Mouse (Mus musculus) left cerebral cortex, adult 11 months (tissue): Measurements from ENCODE around the gene Prickle2.

Source experiments
- DNase-seq: peaks from one replicate; pipeline ENCODE4 v3.0.0; 2022; ENCODE audit warnings: low spot score

Prickle2 gene

DNA sequence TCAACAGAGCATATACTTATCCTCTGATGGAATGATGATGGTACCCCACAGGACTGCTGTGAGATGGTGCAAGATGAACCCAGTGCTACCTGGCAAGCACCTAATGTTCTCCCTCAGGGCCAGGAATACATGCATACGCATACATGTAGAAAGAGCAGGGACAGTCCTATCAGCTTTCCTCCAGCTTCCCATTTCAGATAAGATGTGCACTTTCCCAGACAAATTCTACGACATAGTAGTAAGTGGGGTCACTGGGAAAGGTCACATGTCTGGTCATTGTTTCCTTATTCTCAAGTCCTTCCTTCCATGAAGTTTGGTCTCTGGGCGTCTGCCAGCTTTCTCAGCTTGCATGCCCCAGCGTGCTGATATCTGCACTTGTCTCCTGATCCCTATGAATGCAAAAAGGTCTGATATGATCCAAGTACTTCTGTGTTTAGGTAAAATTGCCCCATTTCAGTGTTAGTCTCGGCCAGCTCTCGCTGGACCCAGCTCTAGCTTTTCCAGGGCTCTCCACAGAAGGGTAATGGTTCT, 187.5 kb downstream of the Prickle2 start:
- DNase-seq, result no peak

DNA sequence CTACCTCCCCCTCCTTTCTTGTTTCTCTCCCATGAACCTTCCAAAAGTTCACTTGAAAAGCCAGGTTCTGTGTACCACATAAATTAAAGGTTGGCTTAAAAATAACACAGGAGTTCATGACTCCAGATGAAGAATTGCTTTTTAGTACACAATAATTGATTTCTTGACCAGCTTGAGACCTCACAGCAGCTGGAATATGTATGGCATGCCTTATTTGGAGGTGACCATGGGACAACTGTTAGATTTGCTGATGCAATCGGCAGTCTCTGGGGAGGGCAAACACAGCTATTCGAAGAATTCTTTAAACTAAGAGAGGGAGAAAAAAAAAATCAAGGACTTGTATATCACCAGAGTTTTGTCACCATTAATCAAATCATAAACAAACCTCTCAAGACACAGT, 189.0 kb downstream of the Prickle2 start:
- no peak for DNase-seq

DNA sequence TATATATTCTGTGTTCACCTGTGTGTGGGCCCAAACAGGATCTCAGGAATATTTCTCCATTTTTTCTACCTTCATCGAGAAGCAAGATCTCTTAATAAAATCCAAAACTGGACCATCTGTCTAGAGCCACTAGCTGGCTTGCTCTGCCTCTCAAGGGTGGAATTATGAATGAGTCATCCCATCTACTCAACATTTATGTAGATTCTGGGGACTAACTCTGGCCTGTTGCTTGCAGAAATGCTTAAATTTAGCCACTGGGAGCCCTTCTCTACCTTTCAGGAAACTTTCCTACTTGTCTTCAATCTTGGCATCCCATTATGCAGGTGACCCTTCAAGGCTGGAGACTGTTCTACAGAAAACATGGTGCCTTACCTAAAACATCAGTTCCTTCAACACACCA, 194.0 kb downstream of the Prickle2 start:
- no peak for DNase-seq

DNA sequence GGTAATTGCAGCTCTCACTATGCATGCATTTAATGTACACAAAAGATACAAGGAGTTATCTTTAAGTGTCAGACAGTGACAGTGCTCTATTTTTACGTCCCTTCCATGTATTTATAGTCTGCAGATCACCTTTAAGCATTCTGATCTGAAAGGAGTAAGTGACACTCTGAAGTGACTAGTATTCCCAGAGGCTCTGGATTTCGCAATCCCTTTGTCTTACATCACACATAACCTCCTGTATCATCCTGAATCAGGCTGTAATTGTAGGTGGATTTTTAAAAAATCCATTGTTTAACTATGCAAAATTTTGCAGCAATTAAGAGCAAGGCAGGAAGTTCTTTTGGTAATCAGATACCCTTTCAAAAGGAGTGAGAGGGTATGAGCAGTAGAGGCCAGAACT, 196.2 kb downstream of the Prickle2 start:
- DNase-seq, result no peak

DNA sequence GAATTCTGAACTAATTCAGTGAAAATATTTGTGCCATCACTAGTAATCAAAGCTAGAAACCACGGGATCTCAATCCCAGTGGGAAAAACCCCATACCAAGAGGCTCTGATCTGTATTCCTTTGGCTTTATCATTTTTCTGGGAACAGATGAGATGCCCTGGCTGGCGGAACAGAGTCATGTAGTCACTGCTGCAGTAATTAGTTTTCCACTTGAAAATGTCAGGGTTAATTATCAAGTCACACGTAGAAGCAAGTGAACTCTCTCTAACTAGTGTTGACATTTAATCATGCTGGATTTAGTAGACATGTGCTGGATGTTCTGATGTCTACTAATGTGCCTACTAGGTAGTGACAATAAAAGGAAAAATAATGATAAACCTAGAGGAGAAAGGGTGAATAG, 199.7 kb downstream of the Prickle2 start:
- DNase-seq, result no peak

DNA sequence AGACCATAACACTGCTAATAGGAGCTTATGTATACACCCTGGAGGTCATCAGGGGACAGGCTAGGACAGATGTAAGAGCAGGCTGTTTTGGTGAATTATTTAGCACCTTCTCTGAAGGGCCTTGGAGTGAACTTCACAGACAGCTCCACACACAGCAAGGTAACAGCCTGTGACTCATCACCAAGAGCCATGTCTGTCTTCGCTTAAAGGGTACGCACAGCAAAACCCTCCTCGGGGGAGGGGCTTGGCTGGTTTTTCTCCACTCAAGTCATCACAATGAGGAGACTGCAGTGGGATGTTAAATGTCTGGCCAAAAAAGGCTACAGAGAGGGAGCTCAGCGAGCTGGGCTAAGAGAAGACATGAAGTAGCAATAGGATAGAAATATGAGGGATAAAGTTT, 206.5 kb downstream of the Prickle2 start:
- no peak for DNase-seq

DNA sequence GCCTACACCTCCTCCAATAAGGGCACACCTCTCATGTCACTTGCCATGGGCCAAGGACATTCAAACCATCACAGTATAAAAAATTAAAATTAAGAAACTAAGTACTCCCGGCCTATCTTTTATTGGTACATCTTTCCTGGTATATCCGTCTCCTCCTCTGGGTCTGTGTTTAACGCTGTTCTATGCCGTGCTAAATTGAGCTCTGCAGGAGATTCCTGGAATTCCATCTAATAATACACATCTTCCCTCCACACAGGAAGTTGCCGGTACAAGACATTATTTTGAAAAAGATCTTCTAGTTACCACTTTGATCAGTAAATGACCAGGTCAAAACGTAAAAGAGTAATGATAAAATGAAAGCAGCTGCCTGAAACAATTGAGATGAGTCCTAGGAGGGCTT, 207.4 kb downstream of the Prickle2 start:
- DNase-seq, result no peak

DNA sequence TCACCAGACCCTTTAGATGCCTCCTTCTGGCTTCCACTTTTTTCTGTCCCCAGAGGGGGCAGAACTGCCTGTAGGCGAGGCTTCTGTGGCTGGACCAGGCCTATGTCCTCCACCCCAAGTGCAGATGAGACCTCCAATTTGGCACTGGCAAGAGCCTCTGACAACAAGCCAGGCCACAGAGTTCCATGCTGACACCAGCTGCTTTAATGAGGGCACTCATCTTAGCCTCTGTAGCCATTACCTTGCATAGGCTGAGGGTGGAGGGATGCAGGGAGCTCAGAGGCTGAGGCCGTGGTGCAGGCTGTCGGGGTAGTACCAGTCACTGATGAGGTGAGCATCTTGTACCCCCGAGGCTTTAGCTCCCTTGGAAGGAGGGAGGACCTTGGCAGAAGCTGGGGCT, 208.7 kb downstream of the Prickle2 start:
- no peak for DNase-seq

DNA sequence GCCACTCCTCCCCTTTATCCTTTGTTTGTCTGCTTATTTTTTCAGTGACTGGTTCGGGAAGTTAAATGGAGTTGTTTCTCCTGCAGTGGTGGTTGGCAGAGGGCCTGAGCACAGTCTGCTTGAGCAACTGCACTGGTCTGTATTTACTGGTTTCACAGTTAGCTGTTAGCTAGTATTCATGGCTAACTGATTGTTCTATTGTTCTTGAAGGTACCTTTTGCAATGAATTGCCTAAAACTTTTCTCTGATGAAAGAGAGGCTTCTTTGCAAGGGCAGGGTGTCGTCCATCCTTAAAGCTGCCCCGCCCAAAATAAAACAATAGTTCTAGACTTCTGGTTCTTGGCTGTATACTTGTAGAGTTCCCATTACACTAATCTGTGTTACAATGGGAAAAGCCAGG, 210.5 kb downstream of the Prickle2 start:
- no peak for DNase-seq

DNA sequence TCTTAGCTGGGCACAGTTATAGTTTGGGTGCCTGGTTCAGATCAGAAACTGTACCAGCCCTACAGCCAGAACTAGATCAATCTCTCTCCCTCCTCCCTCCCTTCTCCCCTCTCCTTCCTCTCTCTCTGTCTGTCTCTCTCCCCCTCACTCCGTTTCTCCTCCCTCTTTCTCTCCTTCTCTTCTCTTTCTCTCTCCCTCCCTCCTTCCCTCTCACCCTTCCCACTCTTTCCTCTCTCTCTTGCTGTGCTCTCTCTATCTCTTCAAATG, 224.3 kb downstream of the Prickle2 start:
- DNase-seq, result no peak

DNA sequence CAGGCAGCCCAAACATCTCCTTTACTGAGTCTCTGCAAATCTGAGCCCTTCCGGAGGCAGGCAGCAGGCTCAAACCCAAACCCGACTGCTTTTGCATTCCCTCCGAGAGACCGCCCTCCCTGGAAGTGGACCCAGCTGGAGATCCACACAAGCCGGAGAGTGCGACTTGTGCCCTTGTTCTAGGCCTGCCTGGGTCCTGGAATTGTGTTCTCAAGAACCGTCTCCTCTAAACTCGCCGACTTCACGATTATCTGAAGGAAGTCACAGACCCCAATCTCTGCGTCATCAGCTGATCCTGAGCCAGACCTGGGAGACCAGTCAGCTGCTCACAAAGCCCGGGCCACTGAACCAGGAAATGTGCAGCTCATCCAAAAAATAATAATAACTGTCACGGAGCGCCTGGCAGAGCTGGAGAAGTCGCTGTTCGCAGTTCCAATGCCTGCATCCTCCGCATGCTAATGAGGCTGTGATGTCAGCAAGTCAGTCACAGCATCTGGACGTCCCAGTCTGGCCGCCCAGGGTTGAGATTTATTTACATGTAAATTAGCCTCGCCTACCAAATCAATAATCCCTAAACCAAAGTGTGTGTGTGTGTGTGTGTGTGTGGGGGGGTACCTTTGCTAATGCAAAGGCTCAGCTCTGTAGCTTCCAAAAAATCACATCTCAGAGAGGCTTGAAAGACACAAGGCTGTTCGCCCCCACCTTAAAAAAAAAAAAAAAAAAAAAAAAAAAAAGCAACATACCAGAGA, 224.8 kb downstream of the Prickle2 start:
- peak; percentile 65 for DNase-seq

DNA sequence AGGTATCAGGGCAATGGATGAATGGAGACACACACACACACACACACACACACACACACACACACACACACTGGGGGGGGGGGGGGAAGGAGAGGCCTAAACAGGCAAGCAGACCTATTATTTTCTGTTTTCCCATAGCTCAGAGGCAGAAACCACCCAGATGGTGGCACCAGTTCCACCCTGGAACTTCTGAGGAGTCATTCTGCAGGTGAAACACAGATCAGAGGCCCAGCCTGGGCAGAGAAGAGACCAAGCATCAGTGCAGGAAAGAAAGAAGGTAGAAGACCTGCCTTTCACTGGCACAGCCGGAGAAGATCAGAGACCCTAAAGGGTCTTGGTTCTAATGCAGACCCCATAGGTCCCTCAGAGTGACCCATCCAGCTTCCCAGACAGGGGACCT, 227.3 kb downstream of the Prickle2 start:
- no peak for DNase-seq

DNA sequence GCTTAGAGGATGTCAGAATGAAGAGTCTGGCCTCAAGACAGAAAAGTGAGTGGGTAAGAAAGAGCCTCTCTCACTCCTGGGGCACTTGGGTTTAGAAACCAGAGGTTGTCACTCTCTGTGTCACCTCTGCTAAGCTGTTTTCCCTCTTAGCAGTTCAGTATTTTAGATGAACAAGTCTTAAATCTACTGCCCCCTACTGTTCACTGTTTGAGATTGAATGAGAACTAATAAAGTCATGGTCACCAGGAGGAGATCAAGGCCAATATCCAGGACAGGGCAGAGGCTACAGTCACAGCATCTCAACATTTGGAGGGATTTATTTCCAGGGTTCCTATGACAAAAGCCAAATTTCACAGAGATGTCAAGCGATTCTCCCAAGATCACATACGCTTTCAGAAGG, 228.3 kb downstream of the Prickle2 start:
- no peak for DNase-seq

DNA sequence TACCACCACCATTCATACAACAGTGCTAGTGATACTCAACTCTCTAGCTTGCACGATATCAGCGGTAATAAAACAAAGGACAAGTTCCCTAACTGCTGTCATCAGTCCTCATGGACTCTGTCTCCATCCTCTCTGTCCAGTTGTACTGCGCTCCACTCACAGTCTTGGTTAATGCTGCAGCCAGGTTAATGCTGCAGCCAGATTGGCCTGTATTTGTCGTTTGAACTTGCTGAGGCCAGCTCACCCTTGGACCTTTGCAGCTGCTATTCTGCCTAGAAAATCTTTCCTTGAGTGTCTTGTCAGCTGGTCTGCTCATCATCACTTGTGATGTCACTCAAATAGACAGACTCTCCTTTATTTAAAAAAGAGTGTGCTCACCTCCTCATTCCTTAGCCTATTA, 236.5 kb downstream of the Prickle2 start:
- DNase-seq, result no peak

DNA sequence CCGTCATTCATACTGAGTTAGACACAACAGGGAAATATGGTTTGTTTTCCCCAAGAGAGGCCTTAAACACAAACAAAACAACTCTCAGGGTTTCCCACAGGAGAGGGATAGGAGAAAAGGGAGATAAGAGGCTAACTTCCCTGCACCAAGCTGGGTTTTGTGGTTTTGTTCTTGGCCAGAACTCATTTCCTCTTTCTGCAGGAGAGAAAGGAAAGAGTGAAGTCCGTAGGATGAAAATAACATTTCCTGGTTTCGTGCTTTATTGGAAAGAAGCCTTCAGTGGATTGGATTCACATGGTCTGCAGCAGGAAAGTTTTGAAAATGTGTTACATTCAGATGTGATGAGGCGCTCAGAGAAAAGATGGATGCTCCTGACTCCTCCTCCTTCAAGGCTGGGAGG, 237.1 kb downstream of the Prickle2 start:
- no peak for DNase-seq

DNA sequence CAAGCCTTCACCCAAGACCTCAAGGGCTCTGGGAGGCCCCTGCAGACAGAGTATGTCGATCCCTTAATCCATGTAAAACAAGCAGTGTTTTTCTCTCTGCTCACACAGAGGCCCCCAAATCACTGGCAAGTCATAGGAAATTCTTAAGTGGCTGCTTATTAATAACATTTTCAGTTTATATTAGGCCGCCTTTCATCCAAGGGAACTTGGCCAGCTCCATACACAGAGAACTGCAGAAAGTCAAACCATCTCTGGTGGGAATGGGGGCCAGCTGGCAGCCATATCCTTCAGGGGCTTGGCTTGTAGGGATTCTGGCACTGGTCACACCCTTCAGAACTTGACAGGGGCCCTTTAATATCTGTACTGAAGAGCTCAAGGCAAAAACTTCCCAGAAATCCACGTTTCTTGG, 237.6 kb downstream of the Prickle2 start:
- DNase-seq, result no peak

DNA sequence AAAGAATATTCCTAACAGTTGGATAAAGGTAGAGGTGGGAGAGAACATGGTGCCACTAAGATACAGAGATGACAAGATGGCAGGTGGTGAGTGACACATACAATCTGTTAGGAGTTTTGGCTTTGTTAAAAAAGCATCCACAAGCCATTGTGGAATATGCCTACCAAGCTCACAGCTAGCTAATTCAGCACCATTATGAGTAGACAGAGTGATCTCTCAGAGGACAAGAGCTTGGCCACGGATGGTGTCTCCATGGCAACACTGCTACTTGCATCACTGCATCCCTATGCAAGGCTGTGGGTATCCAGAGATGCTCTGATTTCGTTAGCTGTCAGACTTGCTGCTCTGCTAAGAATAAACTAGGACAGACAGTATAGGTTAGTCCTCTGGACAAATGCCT, 238.6 kb downstream of the Prickle2 start:
- DNase-seq, result peak; percentile 47

DNA sequence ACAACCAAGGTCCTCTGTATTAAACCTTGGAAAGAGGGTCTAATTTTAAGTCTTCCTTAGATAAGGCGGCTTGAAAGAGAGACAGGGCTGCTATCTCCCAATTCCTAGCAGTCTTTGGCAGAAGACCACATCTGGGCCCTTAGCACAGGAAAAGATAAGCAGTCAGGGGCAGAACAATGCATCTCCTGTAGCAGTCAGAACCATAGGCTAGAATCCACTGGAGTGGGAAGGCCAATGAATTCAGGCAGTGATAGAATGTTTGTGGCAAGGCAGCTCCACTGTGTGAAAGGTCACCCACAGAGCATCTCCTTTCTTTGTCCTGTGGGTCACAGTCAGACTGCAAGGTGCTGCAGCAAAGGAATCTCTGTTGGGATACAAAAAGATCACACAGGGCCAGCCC, 240.3 kb downstream of the Prickle2 start:
- no peak for DNase-seq

DNA sequence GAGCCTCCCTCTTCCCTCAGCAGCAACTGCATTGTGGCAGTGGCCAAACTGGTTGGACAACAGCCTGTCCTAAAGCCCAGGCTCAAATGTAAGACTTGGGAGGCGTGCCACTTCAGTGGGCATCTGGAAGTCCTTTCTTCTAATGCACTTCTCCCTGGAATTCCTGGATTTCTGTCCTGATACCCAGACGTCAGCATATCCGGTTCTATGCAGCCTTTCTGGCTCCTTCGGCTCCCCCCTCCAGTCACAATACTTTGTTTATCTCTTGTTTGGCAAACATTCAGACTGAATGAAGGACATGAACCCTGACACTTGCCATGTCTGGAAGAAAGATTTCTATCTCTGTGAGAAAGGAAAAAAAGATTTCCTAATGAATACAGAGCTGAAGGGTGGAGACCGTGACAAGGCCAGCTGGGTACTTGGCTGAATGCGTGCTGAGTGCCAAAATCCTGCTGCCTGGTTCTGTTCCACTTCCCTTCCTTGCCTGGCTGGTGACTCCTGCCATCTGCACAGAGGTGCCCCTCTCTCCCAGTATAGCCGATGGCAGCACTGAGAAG, 241.1 kb downstream of the Prickle2 start:
- no peak for DNase-seq

DNA sequence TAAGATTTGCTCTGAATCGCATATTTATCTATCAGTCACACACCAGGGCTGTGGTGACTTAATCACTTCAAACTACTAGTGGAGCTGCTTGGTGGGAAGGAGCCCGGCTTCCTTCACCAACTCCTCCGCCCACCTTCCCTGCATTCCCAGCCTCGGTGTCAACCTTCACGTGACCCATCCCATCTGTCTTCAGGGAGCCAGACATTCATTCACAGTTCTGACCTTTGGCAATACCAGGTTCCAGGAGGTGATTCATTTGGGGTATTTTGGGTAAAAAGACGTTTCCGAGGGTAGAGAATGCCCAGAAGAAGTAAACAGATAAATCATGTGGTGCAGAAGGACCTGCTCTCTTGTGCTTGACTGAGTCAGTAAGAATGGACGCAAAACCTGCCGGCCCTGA, 242.2 kb downstream of the Prickle2 start:
- no peak for DNase-seq

DNA sequence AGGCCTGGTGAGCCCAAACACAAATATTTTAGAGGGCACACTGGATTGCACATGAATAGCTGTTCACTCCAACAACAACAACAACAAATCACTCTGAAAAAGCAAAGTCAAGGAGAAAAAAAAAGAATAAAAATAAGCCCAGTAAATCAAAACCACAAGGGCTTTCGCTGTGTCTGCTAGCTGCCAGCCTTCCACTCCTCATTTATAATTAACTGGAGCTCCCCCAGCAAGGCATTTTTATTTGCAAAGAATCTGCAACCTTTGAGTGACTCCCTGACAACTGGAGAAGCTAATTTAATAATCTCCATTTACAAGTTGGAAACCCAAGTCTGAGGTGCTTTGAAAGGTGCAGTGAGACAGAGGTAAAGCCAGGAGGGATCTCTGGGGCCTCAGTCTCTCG, 245.2 kb downstream of the Prickle2 start:
- no peak for DNase-seq

DNA sequence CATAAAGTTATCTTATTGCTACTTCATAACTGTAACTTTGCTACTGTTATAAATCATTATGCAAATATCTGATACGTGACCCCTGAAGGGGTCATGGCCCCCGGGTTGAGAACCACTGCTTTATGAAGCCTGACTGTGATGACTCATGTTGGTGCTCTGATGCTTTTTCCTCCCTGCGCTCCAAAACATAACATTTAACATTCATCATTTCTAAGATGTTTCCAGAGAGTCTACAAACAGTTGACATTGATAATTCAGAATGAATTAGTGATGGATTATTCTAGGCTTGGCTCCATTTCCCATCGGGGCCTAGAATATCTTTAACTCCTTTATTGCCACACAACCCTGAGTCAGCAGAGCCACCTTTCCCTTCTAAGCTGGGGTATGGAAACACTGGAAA, 247.9 kb downstream of the Prickle2 start:
- DNase-seq, result no peak

DNA sequence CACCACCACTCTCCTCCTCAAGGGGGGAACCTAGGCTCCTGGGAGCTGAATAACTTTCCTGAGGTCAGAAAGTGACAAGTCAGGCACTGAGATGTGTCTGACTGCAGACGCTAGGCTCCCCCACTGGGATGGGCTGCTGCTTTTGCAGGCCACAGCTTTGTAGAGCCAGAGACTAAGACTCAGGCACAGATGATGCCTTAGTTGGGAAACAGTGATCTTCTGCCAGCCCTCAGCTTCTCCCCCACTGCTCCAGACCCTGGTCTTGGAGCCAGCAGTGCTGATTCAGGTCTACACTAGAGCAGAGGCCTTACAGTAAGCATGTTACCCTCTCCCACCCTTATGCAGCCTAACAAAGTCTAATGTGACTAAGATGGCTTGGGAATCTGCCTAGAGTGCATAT, 254.5 kb downstream of the Prickle2 start:
- DNase-seq, result no peak

DNA sequence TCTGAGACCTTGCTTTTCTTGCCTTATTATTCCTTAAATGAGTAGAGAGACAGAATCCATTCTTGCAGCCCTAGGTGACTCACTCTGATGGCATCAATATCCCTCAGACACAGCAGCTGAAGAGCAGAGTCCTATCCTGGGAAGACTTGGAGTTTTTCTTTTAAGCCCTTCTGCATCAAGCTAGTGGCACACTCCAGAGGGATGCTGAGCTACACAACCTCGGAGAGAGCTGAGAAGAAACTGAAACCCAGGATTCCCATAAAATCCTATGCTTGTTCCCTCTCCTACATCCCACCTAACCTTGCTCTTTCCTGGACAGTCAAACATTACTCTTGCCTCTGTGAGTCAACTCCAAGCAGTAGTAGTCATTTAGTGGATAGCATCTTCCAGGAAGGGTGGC, 256.0 kb downstream of the Prickle2 start:
- DNase-seq, result no peak
